Mouse (Mus musculus): ENCODE measurements around the gene Zdhhc12. TPM values are rescaled to one million over a fixed set of nuclear protein-coding genes. Genes with fewer than 3 reads are reported as not detected.
"Not testable (repeated sequence)": the region's sequence is repeated elsewhere in the genome, so short reads cannot be mapped to it uniquely, and the experiment has no call there.

The Zdhhc12 gene
- polyA plus RNA-seq (2017; shearing (Covaris generic)), result 10 to 100 TPM; 31.6 to 32.4 TPM

- ATAC-seq, result peak; percentile 97
These were observed at the start of gene Zdhhc12 for GRCm38 (mm10) chr2:30093471-30094207. Gene Zdhhc12, minus strand, starts transcription at chr2:30093648.

- ATAC-seq, result not testable (repeated sequence)
These were observed 46.6 kb upstream of the Zdhhc12 start for GRCm38 (mm10) chr2:30140021-30140420.

- no peak for ATAC-seq
These were observed 43.0 kb upstream of the Zdhhc12 start for GRCm38 (mm10) chr2:30136458-30136857.

GRCm38 (mm10) chr2:30134928-30135620 is 41.6 kb upstream of the Zdhhc12 start:
- ATAC-seq, result no peak

GRCm38 (mm10) chr2:30134378-30134711 is 40.9 kb upstream of the Zdhhc12 start:
- ATAC-seq, result no peak

GRCm38 (mm10) chr2:30133613-30134377 is 40.3 kb upstream of the Zdhhc12 start, which contains the start of gene Tbc1d13:
Gene Tbc1d13, plus strand, starts transcription at chr2:30133746.
- ATAC-seq, result peak; percentile 92

- no peak for ATAC-seq
These were observed 39.6 kb upstream of the Zdhhc12 start for GRCm38 (mm10) chr2:30132801-30133612.

- not testable (repeated sequence) for ATAC-seq
These were observed 37.8 kb upstream of the Zdhhc12 start for GRCm38 (mm10) chr2:30131240-30131639.

- no peak for ATAC-seq
These were observed 36.7 kb upstream of the Zdhhc12 start for GRCm38 (mm10) chr2:30130156-30130555.

- ATAC-seq, result no peak
These were observed 35.3 kb upstream of the Zdhhc12 start for GRCm38 (mm10) chr2:30128789-30129188.

- ATAC-seq, result peak; percentile 76
These were observed 31.2 kb upstream of the Zdhhc12 start, which contains the start of gene Zer1 for GRCm38 (mm10) chr2:30124472-30125274. Gene Zer1, minus strand, starts transcription at chr2:30124585.

GRCm38 (mm10) chr2:30123729-30124471 is 30.5 kb upstream of the Zdhhc12 start:
- ATAC-seq, result peak; percentile 38

- ATAC-seq, result no peak
These were observed 29.3 kb upstream of the Zdhhc12 start for GRCm38 (mm10) chr2:30122766-30123165.

- ATAC-seq, result no peak
These were observed 26.8 kb upstream of the Zdhhc12 start for GRCm38 (mm10) chr2:30120269-30120668.

GRCm38 (mm10) chr2:30119641-30120051 is 26.2 kb upstream of the Zdhhc12 start:
- ATAC-seq, result peak; percentile 56

- no peak for ATAC-seq
These were observed 19.1 kb upstream of the Zdhhc12 start for GRCm38 (mm10) chr2:30112564-30112963.

- no peak for ATAC-seq
These were observed 18.1 kb upstream of the Zdhhc12 start for GRCm38 (mm10) chr2:30111500-30111899.

- no peak for ATAC-seq
These were observed 14.8 kb upstream of the Zdhhc12 start for GRCm38 (mm10) chr2:30108260-30108659.

GRCm38 (mm10) chr2:30107646-30108045 is 14.2 kb upstream of the Zdhhc12 start:
- ATAC-seq, result no peak

GRCm38 (mm10) chr2:30106364-30106763 is 12.9 kb upstream of the Zdhhc12 start:
- ATAC-seq, result peak; percentile 66

GRCm38 (mm10) chr2:30100214-30100613 is 6.8 kb upstream of the Zdhhc12 start:
- ATAC-seq, result no peak

Data from activated CD4-positive, CD25-positive, alpha-beta regulatory T cell, adult 4 months (primary cell).